Mouse (Mus musculus): Measurements from ENCODE around the gene Alcam. TPM values are rescaled to one million over a fixed set of nuclear protein-coding genes. Genes with fewer than 3 reads are reported as not detected.

The Alcam gene
- polyA plus RNA-seq, 1 experiment from 2014 or later: 55.8 TPM

- no peak for ATAC-seq (replicated peaks; ENCODE audit: low FRiP score)
- H3K9me3 ChIP-seq (replicated peaks): no peaks in the 10 kb centered on the region
- H3K4me3 ChIP-seq (replicated peaks): no peak overlapping the region
- H3K27me3 ChIP-seq: no peaks in the 10 kb centered on the region
- WGBS: 89% methylated on average over 3 of the region's 3 CpGs
- no peaks in the 10 kb centered on the region for H3K4me1 ChIP-seq
- no peak overlapping the region for H3K27ac ChIP-seq
- H3K4me2 ChIP-seq: no peak overlapping the region
- H3K36me3 ChIP-seq: no peaks in the 10 kb centered on the region
- no peak overlapping the region for H3K9ac ChIP-seq
Observed at GRCm38 (mm10) chr16:52406072-52406471, 47.8 kb downstream of the Alcam start.

GRCm38 (mm10) chr16:52405272-52405671 lies 48.6 kb downstream of the Alcam start:
- Histone ChIP-seq H3K4me3 (replicated peaks) (no peak overlapping the region), H3K36me3 (no peaks in the 10 kb centered on the region), H3K27ac (no peak overlapping the region), H3K4me1 (no peaks in the 10 kb centered on the region), H3K4me2 (no peak overlapping the region), H3K9ac (no peak overlapping the region), H3K9me3 (replicated peaks) (no peaks in the 10 kb centered on the region), H3K27me3 (no peaks in the 10 kb centered on the region)
- ATAC-seq (replicated peaks; ENCODE audit: low FRiP score): no peak
- WGBS: 82% methylated on average over 2 of the region's 2 CpGs

GRCm38 (mm10) chr16:52399112-52399511 lies 54.8 kb downstream of the Alcam start:
- H3K36me3 ChIP-seq: no peaks in the 10 kb centered on the region
- H3K4me2 ChIP-seq: no peak overlapping the region
- ATAC-seq (replicated peaks; ENCODE audit: low FRiP score): no peak
- no peaks in the 10 kb centered on the region for H3K9me3 ChIP-seq (replicated peaks)
- H3K27ac ChIP-seq: no peak overlapping the region
- WGBS: 83% methylated on average over 3 of the region's 3 CpGs
- H3K9ac ChIP-seq: no peak overlapping the region
- no peak overlapping the region for H3K4me3 ChIP-seq (replicated peaks)
- H3K27me3 ChIP-seq: no peaks in the 10 kb centered on the region
- H3K4me1 ChIP-seq: no peaks in the 10 kb centered on the region

- Histone ChIP-seq H3K4me1 (peaks cover 6% of the 10 kb centered on the region; the same call in 1 of the 2 replicates), H3K9ac (no peak overlapping the region), H3K36me3 (no peaks in the 10 kb centered on the region), H3K27ac (no peak overlapping the region), H3K9me3 (replicated peaks) (no peaks in the 10 kb centered on the region), H3K4me2 (no peak overlapping the region), H3K27me3 (no peaks in the 10 kb centered on the region), H3K4me3 (replicated peaks) (no peak overlapping the region)
- 66% methylated on average over 5 of the region's 5 CpGs for WGBS
- ATAC-seq (replicated peaks; ENCODE audit: low FRiP score): no peak
Observed at GRCm38 (mm10) chr16:52386781-52387300, 67.0 kb downstream of the Alcam start.

- no peak overlapping the region for H3K4me3 ChIP-seq (replicated peaks)
- no peaks in the 10 kb centered on the region for H3K9me3 ChIP-seq (replicated peaks)
- peaks cover 6% of the 10 kb centered on the region; the same call in 1 of the 2 replicates for H3K4me1 ChIP-seq
- H3K27ac ChIP-seq: no peak overlapping the region
- 26% methylated on average over 13 of the region's 13 CpGs for WGBS
- no peaks in the 10 kb centered on the region for H3K27me3 ChIP-seq
- 0 out of 2 replicates have a peak, but pooled peaks have one; percentile 40 for ATAC-seq (replicated peaks; ENCODE audit: low FRiP score)
- 0 out of 2 replicates have a peak overlapping the region, but pooled peaks have one; percentile 10 for H3K4me2 ChIP-seq
- H3K36me3 ChIP-seq: no peaks in the 10 kb centered on the region
- H3K9ac ChIP-seq: no peak overlapping the region
Observed at GRCm38 (mm10) chr16:52383456-52384185, 70.3 kb downstream of the Alcam start.

- no peaks in the 10 kb centered on the region for H3K27me3 ChIP-seq
- H3K4me3 ChIP-seq (replicated peaks): no peak overlapping the region
- peaks cover 9% of the 10 kb centered on the region for H3K4me1 ChIP-seq
- no peak overlapping the region for H3K4me2 ChIP-seq
- no peaks in the 10 kb centered on the region for H3K9me3 ChIP-seq (replicated peaks)
- no peaks in the 10 kb centered on the region for H3K36me3 ChIP-seq
- no peak for ATAC-seq (replicated peaks; ENCODE audit: low FRiP score)
- H3K9ac ChIP-seq: no peak overlapping the region
- 55% methylated on average over 7 of the region's 7 CpGs for WGBS
- H3K27ac ChIP-seq: no peak overlapping the region
Observed at GRCm38 (mm10) chr16:52378811-52379597, 74.9 kb downstream of the Alcam start.

- ATAC-seq (replicated peaks; ENCODE audit: low FRiP score): no peak
- H3K9ac ChIP-seq: no peak overlapping the region
- H3K27me3 ChIP-seq: no peaks in the 10 kb centered on the region
- H3K9me3 ChIP-seq (replicated peaks): no peaks in the 10 kb centered on the region
- no peak overlapping the region for H3K4me3 ChIP-seq (replicated peaks)
- H3K4me1 ChIP-seq: peaks cover 3% of the 10 kb centered on the region; the same call in 1 of the 2 replicates
- no peaks in the 10 kb centered on the region for H3K36me3 ChIP-seq
- 91% methylated on average over 2 of the region's 2 CpGs for WGBS
- H3K4me2 ChIP-seq: no peak overlapping the region
- H3K27ac ChIP-seq: no peak overlapping the region
Observed at GRCm38 (mm10) chr16:52376827-52377226, 77.0 kb downstream of the Alcam start.

- H3K4me1 ChIP-seq: no peaks in the 10 kb centered on the region
- no peaks in the 10 kb centered on the region for H3K27me3 ChIP-seq
- H3K9ac ChIP-seq: no peak overlapping the region
- 77% methylated on average over 2 of the region's 2 CpGs for WGBS
- no peak overlapping the region for H3K4me2 ChIP-seq
- no peak overlapping the region for H3K27ac ChIP-seq
- ATAC-seq (replicated peaks; ENCODE audit: low FRiP score): no peak
- H3K4me3 ChIP-seq (replicated peaks): no peak overlapping the region
- H3K36me3 ChIP-seq: no peaks in the 10 kb centered on the region
- no peaks in the 10 kb centered on the region for H3K9me3 ChIP-seq (replicated peaks)
Observed at GRCm38 (mm10) chr16:52371956-52372355, 81.9 kb downstream of the Alcam start.

- Histone ChIP-seq H3K4me1 (no peaks in the 10 kb centered on the region), H3K4me3 (replicated peaks) (no peak overlapping the region), H3K9ac (no peak overlapping the region), H3K4me2 (no peak overlapping the region), H3K27me3 (no peaks in the 10 kb centered on the region), H3K9me3 (replicated peaks) (no peaks in the 10 kb centered on the region), H3K27ac (no peak overlapping the region), H3K36me3 (no peaks in the 10 kb centered on the region)
- WGBS: 88% methylated on average over 5 of the region's 5 CpGs
- no peak for ATAC-seq (replicated peaks; ENCODE audit: low FRiP score)
Observed at GRCm38 (mm10) chr16:52368521-52368920, 85.4 kb downstream of the Alcam start.

GRCm38 (mm10) chr16:52366915-52367314 lies 87.0 kb downstream of the Alcam start:
- no peak for ATAC-seq (replicated peaks; ENCODE audit: low FRiP score)
- H3K9ac ChIP-seq: no peak overlapping the region
- no peaks in the 10 kb centered on the region for H3K36me3 ChIP-seq
- 89% methylated on average over 4 of the region's 4 CpGs for WGBS
- no peak overlapping the region for H3K27ac ChIP-seq
- no peaks in the 10 kb centered on the region for H3K27me3 ChIP-seq
- H3K4me3 ChIP-seq (replicated peaks): no peak overlapping the region
- H3K9me3 ChIP-seq (replicated peaks): no peaks in the 10 kb centered on the region
- no peak overlapping the region for H3K4me2 ChIP-seq
- no peaks in the 10 kb centered on the region for H3K4me1 ChIP-seq

- ATAC-seq (replicated peaks; ENCODE audit: low FRiP score): no peak
- Histone ChIP-seq H3K27ac (no peak overlapping the region), H3K4me1 (no peaks in the 10 kb centered on the region), H3K9ac (no peak overlapping the region), H3K9me3 (replicated peaks) (no peaks in the 10 kb centered on the region), H3K36me3 (no peaks in the 10 kb centered on the region), H3K27me3 (no peaks in the 10 kb centered on the region), H3K4me2 (no peak overlapping the region), H3K4me3 (replicated peaks) (no peak overlapping the region)
- WGBS: 79% methylated on average over 4 of the region's 4 CpGs
Observed at GRCm38 (mm10) chr16:52363944-52364511, 89.8 kb downstream of the Alcam start.

- H3K4me2 ChIP-seq: no peak overlapping the region
- H3K4me3 ChIP-seq (replicated peaks): no peak overlapping the region
- 82% methylated on average over 2 of the region's 2 CpGs for WGBS
- ATAC-seq (replicated peaks; ENCODE audit: low FRiP score): no peak
- no peak overlapping the region for H3K27ac ChIP-seq
- no peak overlapping the region for H3K9ac ChIP-seq
- no peaks in the 10 kb centered on the region for H3K36me3 ChIP-seq
- no peaks in the 10 kb centered on the region for H3K27me3 ChIP-seq
- H3K9me3 ChIP-seq (replicated peaks): no peaks in the 10 kb centered on the region
- no peaks in the 10 kb centered on the region for H3K4me1 ChIP-seq
Observed at GRCm38 (mm10) chr16:52343467-52344033, 110.3 kb downstream of the Alcam start.
